Mouse (Mus musculus) neural tube, embryonic 14.5 days (tissue): ENCODE data around the gene Folr1. TPM values are rescaled to one million over a fixed set of nuclear protein-coding genes. Genes with fewer than 3 reads are reported as not detected.

ENCODE experiments used
- microRNA-seq: library from miRNA; unstranded; fragments of <30 nt; microRNA quantifications from one replicate; pipeline ENCODE4, GENCODE M21; 2016
- polyA plus RNA-seq: library from polyadenylated mRNA; unstranded; fragments of >200 nt; fragmentation: Nextera tagmentation; extraction: Ambion mirVana; gene quantifications from 2 replicates; pipeline ENCODE4 v1.2.1, GENCODE M21; 2014

Folr1 gene
- polyA plus RNA-seq, 1 experiment from 2014 or later = 1.4 TPM

Small RNA genes lying within 50 kb of the gene (microRNA-seq; reads per million reads assigned to microRNA genes)
- gene Gm22655 = not detected

Other genes starting within 250 kb of the Folr1 start
- gene Clpb, start 207.2 kb downstream of the Folr1 start, polyA plus RNA-seq = 36.1 and 37.5 TPM in 2 replicates
- 1.8 and 2.4 TPM in 2 replicates for gene Phox2a, start 52.5 kb downstream of the Folr1 start, polyA plus RNA-seq
- gene Inppl1, start 32.6 kb downstream of the Folr1 start, polyA plus RNA-seq = 6.6 and 9.3 TPM in 2 replicates
- 3.5 TPM in 1 of 2 replicates, not detected in the other for gene Folr2, start 13.6 kb downstream of the Folr1 start, polyA plus RNA-seq
- 61.0 and 77.4 TPM in 2 replicates for gene Anapc15, start 7.1 kb downstream of the Folr1 start, polyA plus RNA-seq
- 134 and 147 TPM in 2 replicates for gene Lamtor1, start 35.1 kb upstream of the Folr1 start, polyA plus RNA-seq
- 0.25 and 0.31 TPM in 2 replicates for gene Tomt, start 35.6 kb upstream of the Folr1 start, polyA plus RNA-seq
- gene Lrrc51, start 63.1 kb upstream of the Folr1 start, polyA plus RNA-seq = 7.2 and 8.3 TPM in 2 replicates
- gene Numa1, start 63.3 kb upstream of the Folr1 start, polyA plus RNA-seq = 52.4 and 54.0 TPM in 2 replicates
- gene Il18bp, start 147.9 kb upstream of the Folr1 start, polyA plus RNA-seq = 3.5 and 4.7 TPM in 2 replicates
- gene Rnf121, start 194.7 kb upstream of the Folr1 start, polyA plus RNA-seq = 31.3 and 35.4 TPM in 2 replicates
- gene Xndc1, start 194.7 kb upstream of the Folr1 start, polyA plus RNA-seq = 20.3 and 22.0 TPM in 2 replicates
- gene Xntrpc, start 194.9 kb upstream of the Folr1 start, polyA plus RNA-seq = 0.98 and 1.5 TPM in 2 replicates
- not detected in 2 replicates for gene Trpc2, start 212.3 kb upstream of the Folr1 start, polyA plus RNA-seq
- gene Art1, start 231.0 kb upstream of the Folr1 start, polyA plus RNA-seq = 0.50 and 0.58 TPM in 2 replicates
- gene Art5, start 238.7 kb upstream of the Folr1 start, polyA plus RNA-seq = 0.13 TPM in 1 of 2 replicates, not detected in the other
- 0.21 TPM in 1 of 2 replicates, not detected in the other for gene Chrna10, start 246.0 kb upstream of the Folr1 start, polyA plus RNA-seq